Mouse (Mus musculus) right cerebral cortex, adult 2 months (tissue): Measurements from ENCODE around the gene Abhd15.

Experiments used
- DNase-seq, 2 experiments: peaks; one replicate each; pipeline ENCODE4 v3.0.0; 2021 to 2022; ENCODE audit warnings: low spot score in 2 of 2

The Abhd15 gene

GRCm38 (mm10) chr11:77514832-77515636 lies at the start of gene Abhd15:
Gene Abhd15, plus strand, starts transcription at chr11:77515121.
- DNase-seq: peak in 1 of 2 experiments; percentile 62

GRCm38 (mm10) chr11:77466544-77466943 lies 48.4 kb upstream of the Abhd15 start:
- DNase-seq: no peak

- DNase-seq: peak in 1 of 2 experiments; percentile 69
Observed at GRCm38 (mm10) chr11:77467157-77467556, 47.8 kb upstream of the Abhd15 start.

GRCm38 (mm10) chr11:77467784-77468183 lies 47.1 kb upstream of the Abhd15 start:
- DNase-seq: peak; percentile 78

GRCm38 (mm10) chr11:77468397-77468796 lies 46.5 kb upstream of the Abhd15 start:
- no peak for DNase-seq

GRCm38 (mm10) chr11:77471407-77471806 lies 43.5 kb upstream of the Abhd15 start:
- DNase-seq: no peak

GRCm38 (mm10) chr11:77472775-77473174 lies 42.1 kb upstream of the Abhd15 start:
- DNase-seq: no peak

- no peak for DNase-seq
Observed at GRCm38 (mm10) chr11:77476216-77476615, 38.7 kb upstream of the Abhd15 start.

GRCm38 (mm10) chr11:77476895-77477294 lies 38.0 kb upstream of the Abhd15 start:
- DNase-seq: no peak

- no peak for DNase-seq
Observed at GRCm38 (mm10) chr11:77483043-77483442, 31.9 kb upstream of the Abhd15 start.

- no peak for DNase-seq
Observed at GRCm38 (mm10) chr11:77483510-77484255, 31.2 kb upstream of the Abhd15 start.

- DNase-seq: no peak
Observed at GRCm38 (mm10) chr11:77485229-77485628, 29.7 kb upstream of the Abhd15 start.

GRCm38 (mm10) chr11:77486798-77487197 lies 28.1 kb upstream of the Abhd15 start:
- DNase-seq: no peak

- no peak for DNase-seq
Observed at GRCm38 (mm10) chr11:77488771-77489581, 25.9 kb upstream of the Abhd15 start.

GRCm38 (mm10) chr11:77489591-77490235 lies 25.2 kb upstream of the Abhd15 start, which contains the start of gene Ankrd13b:
Gene Ankrd13b, minus strand, starts transcription at chr11:77489678.
- DNase-seq: peak; percentile 79 to 80

GRCm38 (mm10) chr11:77490451-77490850 lies 24.5 kb upstream of the Abhd15 start:
- DNase-seq: no peak

GRCm38 (mm10) chr11:77491123-77491501 lies 23.8 kb upstream of the Abhd15 start:
- DNase-seq: peak; percentile 89 to 92

- DNase-seq: peak in 1 of 2 experiments; percentile 73
Observed at GRCm38 (mm10) chr11:77491502-77492291, 23.2 kb upstream of the Abhd15 start.

- peak in 1 of 2 experiments; percentile 51 for DNase-seq
Observed at GRCm38 (mm10) chr11:77492311-77492871, 22.5 kb upstream of the Abhd15 start.

- peak; percentile 90 for DNase-seq
Observed at GRCm38 (mm10) chr11:77492911-77493332, 22.0 kb upstream of the Abhd15 start.
